Mouse (Mus musculus) intestine, embryonic 16.5 days (tissue): Measurements from ENCODE around the gene Cdc37. TPM values are rescaled to one million over a fixed set of nuclear protein-coding genes. Genes with fewer than 3 reads are reported as not detected.

ENCODE experiments used
- ATAC-seq: fragments of 200-750 bp; cut with Nextera tagmentation; 2 replicates; pipeline ENCODE4 v1.8.0; 2017; ENCODE audit warnings: moderate TSS enrichment, moderate library complexity
- H3K27ac ChIP-seq: fragments of 300-500 bp; sonication (generic); 2 replicates; pipeline ENCODE4 v1.5.1; 2014; ENCODE audit warnings: mild to moderate bottlenecking, low read length
- H3K27me3 ChIP-seq: fragments of 300-500 bp; sonication (generic); replicated peaks from 2 replicates; pipeline ENCODE4 v1.6.1; 2014; ENCODE audit warnings: low read length, control low read depth, mixed read lengths; ENCODE audit not compliant: control insufficient read depth, insufficient read depth
- H3K36me3 ChIP-seq: fragments of 300-500 bp; sonication (generic); 2 replicates; pipeline ENCODE4 v1.6.1; 2014; ENCODE audit warnings: low read length, control low read depth; ENCODE audit not compliant: control insufficient read depth, insufficient read depth
- H3K4me1 ChIP-seq: fragments of 300-500 bp; sonication (generic); 2 replicates; pipeline ENCODE4 v1.6.1; 2014; ENCODE audit warnings: low read length, control low read depth, mixed read lengths; ENCODE audit not compliant: control insufficient read depth, insufficient read depth
- H3K4me2 ChIP-seq: fragments of 300-500 bp; sonication (generic); 2 replicates; pipeline ENCODE4 v1.6.1; 2014; ENCODE audit warnings: low read depth, low read length, control low read depth
- H3K4me3 ChIP-seq: fragments of 300-500 bp; sonication (generic); 2 replicates; pipeline ENCODE4 v1.5.1; 2014; ENCODE audit warnings: mild to moderate bottlenecking, low read length
- H3K9ac ChIP-seq: fragments of 300-500 bp; sonication (generic); 2 replicates; pipeline ENCODE4 v1.6.1; 2014; ENCODE audit warnings: low read depth, low read length
- H3K9me3 ChIP-seq: fragments of 300-500 bp; sonication (generic); 2 replicates; pipeline ENCODE4 v1.6.1; 2016; ENCODE audit warnings: low read length, control low read depth; ENCODE audit not compliant: control insufficient read depth
- WGBS: fragments of 180-500 bp; shearing (Covaris S2); extraction: QIAGEN DNeasy Blood & Tissue Kit; methylation state at CpG from one replicate; pipeline ENCODE4 v1.1.7; 2014; 5-methylcytosine and 5-hydroxymethylcytosine counted together
- polyA plus RNA-seq: library from polyadenylated mRNA; unstranded; fragments of >200 nt; fragmentation: Nextera tagmentation; extraction: Ambion mirVana; gene quantifications from 2 replicates; pipeline ENCODE4 v1.2.1, GENCODE M21; 2015

Gene Cdc37
- polyA plus RNA-seq, 1 experiment from 2014 or later, result 261 TPM

- 0 out of 2 replicates have a peak overlapping the region, but pooled peaks have one; percentile 32 for H3K9ac ChIP-seq
- H3K36me3 ChIP-seq, result no peaks in the 10 kb centered on the region
- WGBS, result 46% methylated on average over 1 of the region's 1 CpGs
- H3K27ac ChIP-seq, result 0 out of 2 replicates have a peak overlapping the region, but pooled peaks have one; percentile 68
- H3K4me2 ChIP-seq, result peak overlapping the region; percentile 23; the same call in 1 of the 2 replicates
- H3K4me1 ChIP-seq, result peaks cover 27% of the 10 kb centered on the region
- ATAC-seq, result no peak
- no peak overlapping the region for H3K4me3 ChIP-seq
- peaks cover 27% of the 10 kb centered on the region for H3K27me3 ChIP-seq
- H3K9me3 ChIP-seq, result no peaks in the 10 kb centered on the region
Observed at GRCm38 (mm10) chr9:21169157-21169556, 19.4 kb upstream of the Cdc37 start.

DNA sequence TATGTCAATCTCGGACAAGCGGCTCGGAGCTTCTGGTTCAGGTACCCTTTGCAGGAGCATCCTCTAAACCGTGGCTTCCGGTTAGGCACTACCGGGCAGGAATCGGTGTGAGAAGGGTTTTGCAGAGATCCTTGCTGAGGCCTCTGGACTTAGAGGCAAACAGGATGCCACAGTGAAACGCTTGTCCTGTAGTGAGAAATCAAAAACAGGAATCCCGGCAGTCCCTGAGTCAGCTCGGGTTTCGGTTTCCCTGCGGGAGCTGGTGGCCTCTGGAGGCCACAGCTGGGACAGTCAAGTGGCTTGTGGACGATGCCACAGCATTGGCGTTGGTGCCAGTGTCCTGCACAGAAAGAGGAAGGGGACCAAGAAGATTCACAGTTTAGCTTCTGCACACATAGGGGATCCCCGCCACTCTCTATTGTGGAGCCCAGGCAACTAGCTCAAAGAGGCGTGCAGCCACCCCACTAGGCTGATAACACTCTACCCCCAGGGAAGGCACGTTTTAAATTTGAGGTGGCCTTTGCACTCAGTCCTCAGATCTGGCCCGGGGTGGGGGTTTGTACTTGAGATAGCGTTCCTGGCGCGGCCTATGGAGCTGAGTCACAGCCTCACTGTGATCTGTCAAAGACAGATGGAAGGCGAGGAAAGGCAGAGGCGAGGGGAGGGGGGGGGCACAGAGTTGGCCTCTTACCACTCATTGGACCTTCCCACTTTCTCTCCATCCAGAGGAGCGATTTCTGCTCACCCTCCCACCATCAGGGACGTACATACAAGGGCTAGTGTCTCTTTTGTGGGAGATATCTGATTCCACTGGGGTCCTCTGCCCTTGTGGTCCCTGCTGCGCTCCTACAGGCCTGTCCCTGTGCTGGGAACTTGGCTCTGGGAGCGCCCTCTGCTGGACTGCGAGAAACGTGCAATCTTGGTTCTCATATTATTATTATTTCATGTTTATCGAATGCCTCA is 18.7 kb upstream of the Cdc37 start:
- H3K9ac ChIP-seq, result peak overlapping the region; percentile 54
- H3K27ac ChIP-seq, result peak overlapping the region; percentile 68
- peak overlapping the region; percentile 27 for H3K4me3 ChIP-seq
- H3K4me2 ChIP-seq, result peak overlapping the region; percentile 23
- peaks cover 34% of the 10 kb centered on the region for H3K27me3 ChIP-seq
- ATAC-seq, result peak; percentile 65
- no peaks in the 10 kb centered on the region for H3K9me3 ChIP-seq
- WGBS, result 13% methylated on average over 30 of the region's 30 CpGs
- no peaks in the 10 kb centered on the region for H3K36me3 ChIP-seq
- peaks cover 30% of the 10 kb centered on the region for H3K4me1 ChIP-seq

DNA sequence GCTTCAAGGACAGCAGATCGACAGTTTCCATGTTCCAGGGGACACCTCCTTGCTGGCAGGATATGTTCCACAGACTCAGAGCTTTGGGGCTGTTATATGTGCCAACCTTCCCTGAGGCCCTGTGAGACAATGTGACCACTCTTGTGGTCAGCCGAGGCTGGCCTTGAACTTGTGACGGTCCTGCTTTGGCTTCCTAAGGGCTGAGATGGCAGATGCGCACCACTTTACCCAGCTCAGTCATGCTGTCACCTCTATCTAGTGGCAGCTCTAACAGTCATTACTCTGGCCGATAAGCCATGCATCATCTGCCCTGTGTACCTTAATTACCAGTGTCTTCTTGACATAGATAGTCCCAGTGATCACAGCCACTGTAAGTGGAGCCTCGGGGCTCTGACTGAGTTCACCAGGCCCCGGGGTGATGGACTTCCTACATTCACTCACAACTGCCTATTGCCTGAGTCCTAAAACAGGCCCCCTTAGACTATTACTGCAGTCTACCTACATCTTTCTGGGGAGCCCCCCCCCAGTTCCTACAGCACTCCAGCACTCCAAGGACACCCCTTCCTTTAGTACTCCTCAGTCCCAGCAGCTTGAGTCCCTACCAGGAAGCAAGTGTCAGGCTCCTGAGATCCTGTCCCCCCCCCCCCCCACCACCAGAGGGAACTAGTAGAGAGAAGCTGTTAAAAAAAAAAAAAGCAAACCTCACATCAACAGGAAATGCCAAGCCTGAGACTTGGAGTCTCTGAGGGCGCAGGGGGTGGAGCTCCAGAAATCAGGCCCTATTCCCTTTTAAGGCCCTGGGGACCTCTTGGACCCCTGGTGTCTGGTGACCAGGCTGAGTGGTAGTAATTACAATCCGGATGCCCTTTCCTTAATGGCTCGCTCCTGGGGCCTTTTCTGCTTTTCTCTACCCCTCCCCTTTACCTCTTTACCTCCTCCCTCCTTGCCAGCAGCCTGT is 17.6 kb upstream of the Cdc37 start:
- Histone ChIP-seq H3K9me3 (no peaks in the 10 kb centered on the region), H3K4me1 (peaks cover 30% of the 10 kb centered on the region), H3K27ac (peak overlapping the region; percentile 68), H3K4me3 (peak overlapping the region; percentile 27; the same call in 1 of the 2 replicates), H3K27me3 (peaks cover 41% of the 10 kb centered on the region), H3K9ac (peak overlapping the region; percentile 54), H3K4me2 (peak overlapping the region; percentile 23), H3K36me3 (no peaks in the 10 kb centered on the region)
- WGBS, result 64% methylated on average over 10 of the region's 10 CpGs
- no peak for ATAC-seq

- Histone ChIP-seq H3K27ac (no peak overlapping the region), H3K4me2 (peak overlapping the region; percentile 88), H3K4me3 (peak overlapping the region; percentile 57), H3K27me3 (peaks cover 46% of the 10 kb centered on the region), H3K9me3 (no peaks in the 10 kb centered on the region), H3K4me1 (peaks cover 33% of the 10 kb centered on the region), H3K9ac (peak overlapping the region; percentile 67; the same call in 1 of the 2 replicates), H3K36me3 (no peaks in the 10 kb centered on the region)
- 33% methylated on average over 3 of the region's 3 CpGs for WGBS
- no peak for ATAC-seq
Observed at GRCm38 (mm10) chr9:21166516-21166915, 16.7 kb upstream of the Cdc37 start.

- H3K9ac ChIP-seq, result peak overlapping the region; percentile 67
- peaks cover 46% of the 10 kb centered on the region for H3K27me3 ChIP-seq
- peaks cover 35% of the 10 kb centered on the region for H3K4me1 ChIP-seq
- H3K4me3 ChIP-seq, result peak overlapping the region; percentile 57
- H3K9me3 ChIP-seq, result no peaks in the 10 kb centered on the region
- peak overlapping the region; percentile 88 for H3K4me2 ChIP-seq
- H3K27ac ChIP-seq, result no peak overlapping the region
- no peak for ATAC-seq
- WGBS, result 1% methylated on average over 47 of the region's 47 CpGs
- H3K36me3 ChIP-seq, result no peaks in the 10 kb centered on the region
Observed at GRCm38 (mm10) chr9:21165952-21166451, 16.2 kb upstream of the Cdc37 start.

GRCm38 (mm10) chr9:21165041-21165951 is 15.5 kb upstream of the Cdc37 start, which contains the start of gene Pde4a:
Pde4a (plus strand) TSS chr9:21165714.
- H3K9ac ChIP-seq, result peak within 1 kb of the TSS; percentile 67
- H3K4me1 ChIP-seq, result peaks cover 38% of the 10 kb centered on the region
- no peaks in the 10 kb centered on the region for H3K9me3 ChIP-seq
- 1% methylated on average over 77 of the region's 86 CpGs for WGBS
- no peaks in the 10 kb centered on the region for H3K36me3 ChIP-seq
- ATAC-seq, result no peak
- no peak within 1 kb of the TSS for H3K27ac ChIP-seq
- H3K4me3 ChIP-seq, result peak within 1 kb of the TSS; percentile 57
- H3K4me2 ChIP-seq, result peak within 1 kb of the TSS; percentile 88
- H3K27me3 ChIP-seq, result peaks cover 46% of the 10 kb centered on the region

DNA sequence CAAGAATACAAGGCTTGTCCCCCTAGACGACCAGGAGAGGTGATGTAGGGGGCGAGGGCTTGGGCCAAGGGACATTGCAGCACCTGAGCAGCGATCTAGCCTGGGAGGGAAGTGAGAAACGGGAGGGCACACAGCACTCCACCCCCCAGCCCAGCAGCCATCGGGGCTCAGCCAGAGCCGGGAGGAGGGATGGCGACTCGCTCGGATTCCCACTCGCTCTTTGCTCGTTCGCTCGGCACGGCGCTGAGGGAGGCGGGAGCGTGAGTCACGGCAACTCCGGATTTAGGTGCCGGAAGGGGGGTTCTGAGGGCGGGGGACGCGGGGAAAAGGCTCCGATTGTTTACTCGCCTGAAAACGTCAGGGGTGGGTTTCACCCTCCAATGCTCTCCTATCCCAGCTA is 14.3 kb upstream of the Cdc37 start:
- peak overlapping the region; percentile 23 for H3K4me3 ChIP-seq
- under 1% methylated on average over 26 of the region's 26 CpGs for WGBS
- peaks cover 35% of the 10 kb centered on the region for H3K4me1 ChIP-seq
- peaks cover 46% of the 10 kb centered on the region for H3K27me3 ChIP-seq
- no peak overlapping the region for H3K27ac ChIP-seq
- H3K9me3 ChIP-seq, result no peaks in the 10 kb centered on the region
- H3K4me2 ChIP-seq, result peak overlapping the region; percentile 40
- peak overlapping the region; percentile 24; the same call in 1 of the 2 replicates for H3K9ac ChIP-seq
- no peaks in the 10 kb centered on the region for H3K36me3 ChIP-seq
- ATAC-seq, result no peak
